Mouse (Mus musculus): Measurements from ENCODE around the gene Dab2ip. TPM values are rescaled to one million over a fixed set of nuclear protein-coding genes. Genes with fewer than 3 reads are reported as not detected.

Gene Dab2ip
- polyA plus RNA-seq, 1 experiment from 2014 or later, result 41.4 TPM

- DNase-seq (ENCODE audit: low spot score) (no peak), ATAC-seq (replicated peaks; ENCODE audit: low FRiP score, low read depth) (no peak)
- Histone ChIP-seq H3K4me2 (ENCODE audit: low read length) (no peak overlapping the region), H3K27me3 (ENCODE audit: insufficient read depth, low read length) (no peaks in the 10 kb centered on the region), H3K4me3 (replicated peaks; ENCODE audit: low read depth, low read length) (no peak overlapping the region), H3K27ac (no peak overlapping the region), H3K9me3 (replicated peaks; ENCODE audit: low read length) (no peaks in the 10 kb centered on the region), H3K9ac (ENCODE audit: low read depth, low read length) (no peak overlapping the region), H3K4me1 (replicated peaks; ENCODE audit: insufficient read depth, low read length) (no peaks in the 10 kb centered on the region), H3K36me3 (ENCODE audit: insufficient read depth, low read length) (no peaks in the 10 kb centered on the region)
- no peak for TF ChIP-seq CTCF (IDR thresholded peaks at IDR 0.05; ENCODE audit: low read depth)
- 78% methylated on average over 11 of the region's 11 CpGs for WGBS
Measured at GRCm38 (mm10) chr2:35566957-35567693, 9.1 kb downstream of the Dab2ip start.

GRCm38 (mm10) chr2:35567694-35568149, 9.7 kb downstream of the Dab2ip start:
- H3K4me1 ChIP-seq (replicated peaks; ENCODE audit: insufficient read depth, low read length), result no peaks in the 10 kb centered on the region
- no peak overlapping the region for H3K27ac ChIP-seq
- DNase-seq (ENCODE audit: low spot score) (no peak), ATAC-seq (replicated peaks; ENCODE audit: low FRiP score, low read depth) (no peak)
- no peak overlapping the region for H3K4me3 ChIP-seq (replicated peaks; ENCODE audit: low read depth, low read length)
- H3K36me3 ChIP-seq (ENCODE audit: insufficient read depth, low read length), result no peaks in the 10 kb centered on the region
- no peak overlapping the region for H3K9ac ChIP-seq (ENCODE audit: low read depth, low read length)
- no peak overlapping the region for H3K4me2 ChIP-seq (ENCODE audit: low read length)
- 95% methylated on average over 4 of the region's 4 CpGs for WGBS
- H3K27me3 ChIP-seq (ENCODE audit: insufficient read depth, low read length), result no peaks in the 10 kb centered on the region
- H3K9me3 ChIP-seq (replicated peaks; ENCODE audit: low read length), result no peaks in the 10 kb centered on the region
- TF ChIP-seq CTCF (IDR thresholded peaks at IDR 0.05; ENCODE audit: low read depth), result no peak

GRCm38 (mm10) chr2:35570743-35571142, 12.7 kb downstream of the Dab2ip start:
- Histone ChIP-seq H3K27ac (no peak overlapping the region), H3K4me2 (ENCODE audit: low read length) (no peak overlapping the region), H3K36me3 (ENCODE audit: insufficient read depth, low read length) (no peaks in the 10 kb centered on the region), H3K4me1 (replicated peaks; ENCODE audit: insufficient read depth, low read length) (no peaks in the 10 kb centered on the region), H3K4me3 (replicated peaks; ENCODE audit: low read depth, low read length) (no peak overlapping the region), H3K9me3 (replicated peaks; ENCODE audit: low read length) (no peaks in the 10 kb centered on the region), H3K27me3 (ENCODE audit: insufficient read depth, low read length) (no peaks in the 10 kb centered on the region), H3K9ac (ENCODE audit: low read depth, low read length) (no peak overlapping the region)
- DNase-seq (ENCODE audit: low spot score), result no peak
- no peak for ATAC-seq (replicated peaks; ENCODE audit: low FRiP score, low read depth)
- no peak for TF ChIP-seq CTCF (IDR thresholded peaks at IDR 0.05; ENCODE audit: low read depth)
- WGBS, result 63% methylated on average over 4 of the region's 4 CpGs

DNA sequence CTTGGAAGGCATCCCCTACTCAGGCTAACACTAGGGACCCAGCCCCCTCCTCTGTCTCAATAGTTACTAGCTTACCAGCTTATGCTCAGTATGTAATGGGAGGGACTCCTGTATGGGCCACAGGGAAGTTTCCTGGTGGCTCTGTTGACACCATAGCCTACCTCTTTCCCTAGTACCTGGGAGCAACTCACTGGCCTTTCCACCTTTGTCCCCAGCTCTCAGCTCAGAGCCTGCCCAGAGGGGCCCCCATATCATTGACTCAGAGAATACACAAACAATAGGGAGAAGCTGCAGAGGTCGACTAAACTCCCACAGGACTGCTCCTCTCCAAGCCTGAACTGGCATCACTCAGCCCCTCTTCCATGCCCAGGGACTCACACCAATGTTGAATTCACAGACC, 16.6 kb downstream of the Dab2ip start:
- no peak overlapping the region for H3K4me2 ChIP-seq (ENCODE audit: low read length)

GRCm38 (mm10) chr2:35576675-35577074, 18.6 kb downstream of the Dab2ip start:
- Histone ChIP-seq H3K27me3 (ENCODE audit: insufficient read depth, low read length) (no peaks in the 10 kb centered on the region), H3K36me3 (ENCODE audit: insufficient read depth, low read length) (no peaks in the 10 kb centered on the region), H3K4me3 (replicated peaks; ENCODE audit: low read depth, low read length) (no peak overlapping the region), H3K4me1 (replicated peaks; ENCODE audit: insufficient read depth, low read length) (no peaks in the 10 kb centered on the region), H3K4me2 (ENCODE audit: low read length) (no peak overlapping the region), H3K9me3 (replicated peaks; ENCODE audit: low read length) (no peaks in the 10 kb centered on the region), H3K9ac (ENCODE audit: low read depth, low read length) (no peak overlapping the region), H3K27ac (no peak overlapping the region)
- 92% methylated on average over 3 of the region's 3 CpGs for WGBS
- ATAC-seq (replicated peaks; ENCODE audit: low FRiP score, low read depth), result no peak
- TF ChIP-seq CTCF (IDR thresholded peaks at IDR 0.05; ENCODE audit: low read depth), result no peak
- DNase-seq (ENCODE audit: low spot score), result no peak

More for the DNA sequence above, 16.6 kb downstream of the Dab2ip start:
- Histone ChIP-seq H3K27ac (no peak overlapping the region), H3K36me3 (ENCODE audit: insufficient read depth, low read length) (no peaks in the 10 kb centered on the region), H3K9me3 (replicated peaks; ENCODE audit: low read length) (no peaks in the 10 kb centered on the region), H3K4me1 (replicated peaks; ENCODE audit: insufficient read depth, low read length) (no peaks in the 10 kb centered on the region), H3K27me3 (ENCODE audit: insufficient read depth, low read length) (no peaks in the 10 kb centered on the region), H3K4me3 (replicated peaks; ENCODE audit: low read depth, low read length) (no peak overlapping the region), H3K9ac (ENCODE audit: low read depth, low read length) (no peak overlapping the region)
- WGBS, result 63% methylated on average over 1 of the region's 1 CpGs
- TF ChIP-seq CTCF (IDR thresholded peaks at IDR 0.05; ENCODE audit: low read depth), result no peak
- DNase-seq (ENCODE audit: low spot score) (no peak), ATAC-seq (replicated peaks; ENCODE audit: low FRiP score, low read depth) (no peak)

GRCm38 (mm10) chr2:35580111-35580510, 22.0 kb downstream of the Dab2ip start:
- no peak for TF ChIP-seq CTCF (IDR thresholded peaks at IDR 0.05; ENCODE audit: low read depth)
- H3K36me3 ChIP-seq (ENCODE audit: insufficient read depth, low read length), result no peaks in the 10 kb centered on the region
- H3K9me3 ChIP-seq (replicated peaks; ENCODE audit: low read length), result no peaks in the 10 kb centered on the region
- no peak for ATAC-seq (replicated peaks; ENCODE audit: low FRiP score, low read depth)
- H3K4me3 ChIP-seq (replicated peaks; ENCODE audit: low read depth, low read length), result no peak overlapping the region
- no peaks in the 10 kb centered on the region for H3K27me3 ChIP-seq (ENCODE audit: insufficient read depth, low read length)
- no peak for DNase-seq (ENCODE audit: low spot score)
- no peak overlapping the region for H3K27ac ChIP-seq
- WGBS, result 76% methylated on average over 4 of the region's 4 CpGs
- H3K4me1 ChIP-seq (replicated peaks; ENCODE audit: insufficient read depth, low read length), result peaks cover 10% of the 10 kb centered on the region; the same call in 1 of the 2 replicates
- no peak overlapping the region for H3K4me2 ChIP-seq (ENCODE audit: low read length)
- H3K9ac ChIP-seq (ENCODE audit: low read depth, low read length), result no peak overlapping the region

All from kidney, postnatal 0 days (tissue).